Mouse (Mus musculus): Measurements from ENCODE around the gene Napepld. TPM values are rescaled to one million over a fixed set of nuclear protein-coding genes. Genes with fewer than 3 reads are reported as not detected.

Gene Napepld
- polyA plus RNA-seq (2014; fragmentation: Nextera tagmentation; extraction: Ambion mirVana) = 4.2 and 5.2 TPM in 2 replicates

- H3K27ac ChIP-seq (ENCODE audit: low read depth, low read length) = peak within 1 kb of the TSS; percentile 90
- no peaks in the 10 kb centered on the region for H3K36me3 ChIP-seq (ENCODE audit: control insufficient read depth, insufficient read depth, low read length)
- no peaks in the 10 kb centered on the region for H3K27me3 ChIP-seq (ENCODE audit: control insufficient read depth, insufficient read depth, low read length)
- peak within 1 kb of the TSS; percentile 90 for H3K4me2 ChIP-seq
- H3K4me3 ChIP-seq (ENCODE audit: low read depth, low read length) = peak within 1 kb of the TSS; percentile 55
- H3K4me1 ChIP-seq (ENCODE audit: control insufficient read depth, insufficient read depth, low read length) = no peaks in the 10 kb centered on the region; the same call in 1 of the 2 replicates
- H3K9ac ChIP-seq (ENCODE audit: low read depth, low read length) = peak within 1 kb of the TSS; percentile 81
- under 1% methylated on average over 53 of the region's 59 CpGs for WGBS (ENCODE audit: insufficient replicate concordance)
- H3K9me3 ChIP-seq (replicated peaks; ENCODE audit: control insufficient read depth, low read length) = no peaks in the 10 kb centered on the region
- peak; percentile 100 for ATAC-seq (replicated peaks; ENCODE audit: insufficient number of reproducible peaks, low FRiP score, low TSS enrichment)
Observed at GRCm38 (mm10) chr5:21701351-21702008, at the start of gene Napepld. Napepld (minus strand) TSS chr5:21701396.

- H3K4me1 ChIP-seq (ENCODE audit: control insufficient read depth, insufficient read depth, low read length) = no peaks in the 10 kb centered on the region
- H3K4me3 ChIP-seq (ENCODE audit: low read depth, low read length) = no peak overlapping the region
- H3K9me3 ChIP-seq (replicated peaks; ENCODE audit: control insufficient read depth, low read length) = no peaks in the 10 kb centered on the region
- no peak overlapping the region for H3K4me2 ChIP-seq
- peaks cover 36% of the 10 kb centered on the region for H3K36me3 ChIP-seq (ENCODE audit: control insufficient read depth, insufficient read depth, low read length)
- no peak overlapping the region for H3K27ac ChIP-seq (ENCODE audit: low read depth, low read length)
- no peak overlapping the region for H3K9ac ChIP-seq (ENCODE audit: low read depth, low read length)
- no peak for ATAC-seq (replicated peaks; ENCODE audit: insufficient number of reproducible peaks, low FRiP score, low TSS enrichment)
- H3K27me3 ChIP-seq (ENCODE audit: control insufficient read depth, insufficient read depth, low read length) = no peaks in the 10 kb centered on the region
- 94% methylated on average over 7 of the region's 8 CpGs for WGBS (ENCODE audit: insufficient replicate concordance)
Observed at GRCm38 (mm10) chr5:21745966-21746365, 44.8 kb upstream of the Napepld start.

DNA sequence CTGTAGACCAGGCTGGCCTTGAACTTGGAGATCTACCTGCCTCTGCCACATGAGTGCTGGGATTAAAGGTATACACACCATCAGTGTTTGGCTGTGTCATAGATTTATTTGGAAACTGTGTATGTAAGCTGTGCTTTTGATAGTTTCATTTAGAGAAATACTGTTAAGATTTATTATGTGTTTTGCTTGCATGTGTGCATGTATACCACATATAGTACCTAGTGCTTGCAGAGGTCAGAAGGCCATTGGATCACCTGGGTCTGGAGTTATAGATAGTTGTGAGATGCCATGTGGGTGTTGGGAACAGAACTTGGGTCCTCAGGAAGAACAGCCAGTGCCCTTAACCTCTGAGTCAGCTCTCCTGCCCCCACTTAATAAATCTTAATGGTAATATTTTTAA, 43.5 kb upstream of the Napepld start:
- Histone ChIP-seq H3K4me1 (ENCODE audit: control insufficient read depth, insufficient read depth, low read length) (no peaks in the 10 kb centered on the region), H3K4me3 (ENCODE audit: low read depth, low read length) (no peak overlapping the region), H3K27ac (ENCODE audit: low read depth, low read length) (no peak overlapping the region), H3K9ac (ENCODE audit: low read depth, low read length) (no peak overlapping the region), H3K27me3 (ENCODE audit: control insufficient read depth, insufficient read depth, low read length) (no peaks in the 10 kb centered on the region), H3K4me2 (no peak overlapping the region), H3K36me3 (ENCODE audit: control insufficient read depth, insufficient read depth, low read length) (peaks cover 39% of the 10 kb centered on the region), H3K9me3 (replicated peaks; ENCODE audit: control insufficient read depth, low read length) (no peaks in the 10 kb centered on the region)
- no peak for ATAC-seq (replicated peaks; ENCODE audit: insufficient number of reproducible peaks, low FRiP score, low TSS enrichment)

DNA sequence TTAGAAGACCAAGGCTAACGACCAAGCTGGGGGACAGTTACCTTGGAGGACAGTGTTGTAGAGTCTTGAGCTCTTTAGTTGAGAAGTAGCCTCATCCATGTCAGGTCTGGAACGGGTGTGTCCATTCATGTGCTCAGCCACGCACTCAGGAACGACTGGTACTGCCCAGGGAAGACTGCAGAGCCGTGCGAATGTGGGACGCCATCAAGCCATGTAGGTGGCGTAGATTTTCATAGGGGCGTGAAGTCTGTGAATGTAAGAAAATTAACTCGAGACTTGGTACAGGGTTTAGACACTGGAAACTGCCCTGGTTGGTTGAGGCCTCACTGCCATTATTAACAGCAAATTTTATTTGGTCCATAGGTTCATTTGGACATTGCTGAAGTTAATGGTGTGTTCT, 42.4 kb upstream of the Napepld start:
- no peak overlapping the region for H3K4me3 ChIP-seq (ENCODE audit: low read depth, low read length)
- WGBS (ENCODE audit: insufficient replicate concordance) = 92% methylated on average over 10 of the region's 10 CpGs

DNA sequence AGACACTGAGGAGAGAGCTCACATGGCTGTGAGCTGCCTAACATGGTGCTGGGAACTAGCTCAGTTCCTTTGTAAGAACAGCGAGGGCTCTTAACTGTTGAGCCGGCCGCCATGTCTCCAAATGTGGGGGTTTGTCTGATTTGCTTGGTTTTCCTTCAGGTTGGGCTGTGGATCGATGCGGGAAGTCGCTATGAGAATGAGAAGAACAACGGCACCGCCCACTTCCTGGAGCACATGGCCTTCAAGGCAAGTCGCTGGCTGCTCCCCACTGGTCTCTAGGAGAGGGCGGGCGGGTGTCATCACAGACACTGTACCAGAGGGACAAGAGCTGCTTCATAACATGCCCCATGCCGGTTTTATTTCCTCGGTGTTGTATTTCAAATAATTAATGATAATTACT, 38.7 kb upstream of the Napepld start:
- Histone ChIP-seq H3K9me3 (replicated peaks; ENCODE audit: control insufficient read depth, low read length) (no peaks in the 10 kb centered on the region), H3K4me3 (ENCODE audit: low read depth, low read length) (no peak overlapping the region), H3K27ac (ENCODE audit: low read depth, low read length) (no peak overlapping the region), H3K27me3 (ENCODE audit: control insufficient read depth, insufficient read depth, low read length) (no peaks in the 10 kb centered on the region), H3K4me1 (ENCODE audit: control insufficient read depth, insufficient read depth, low read length) (peaks cover 4% of the 10 kb centered on the region), H3K9ac (ENCODE audit: low read depth, low read length) (no peak overlapping the region), H3K36me3 (ENCODE audit: control insufficient read depth, insufficient read depth, low read length) (peaks cover 22% of the 10 kb centered on the region), H3K4me2 (no peak overlapping the region)
- no peak for ATAC-seq (replicated peaks; ENCODE audit: insufficient number of reproducible peaks, low FRiP score, low TSS enrichment)
- 85% methylated on average over 13 of the region's 13 CpGs for WGBS (ENCODE audit: insufficient replicate concordance)

More for the DNA sequence above, 42.4 kb upstream of the Napepld start:
- Histone ChIP-seq H3K36me3 (ENCODE audit: control insufficient read depth, insufficient read depth, low read length) (peaks cover 35% of the 10 kb centered on the region), H3K27me3 (ENCODE audit: control insufficient read depth, insufficient read depth, low read length) (no peaks in the 10 kb centered on the region), H3K27ac (ENCODE audit: low read depth, low read length) (no peak overlapping the region), H3K9ac (ENCODE audit: low read depth, low read length) (no peak overlapping the region), H3K9me3 (replicated peaks; ENCODE audit: control insufficient read depth, low read length) (no peaks in the 10 kb centered on the region), H3K4me2 (no peak overlapping the region), H3K4me1 (ENCODE audit: control insufficient read depth, insufficient read depth, low read length) (no peaks in the 10 kb centered on the region)
- ATAC-seq (replicated peaks; ENCODE audit: insufficient number of reproducible peaks, low FRiP score, low TSS enrichment) = no peak

DNA sequence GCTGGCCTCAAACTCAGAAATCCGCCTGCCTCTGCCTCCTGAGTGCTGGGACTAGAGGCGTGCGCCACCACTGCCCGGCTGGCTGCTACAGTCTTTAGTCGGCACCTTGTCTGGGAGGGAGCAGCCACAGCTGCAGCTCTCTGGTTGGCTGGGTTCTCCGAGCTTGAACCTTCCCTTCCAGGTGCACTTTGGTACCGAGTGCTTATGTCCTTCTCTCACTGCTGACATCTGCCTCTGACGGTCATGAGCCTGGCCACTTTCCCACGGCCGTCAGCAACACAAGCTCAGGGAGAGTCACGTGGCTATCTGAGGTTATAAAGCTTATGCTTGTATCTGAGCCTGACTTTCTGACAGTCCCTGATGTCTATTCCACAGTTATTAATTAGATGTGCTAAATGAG, 37.9 kb upstream of the Napepld start:
- no peak for ATAC-seq (replicated peaks; ENCODE audit: insufficient number of reproducible peaks, low FRiP score, low TSS enrichment)
- no peaks in the 10 kb centered on the region for H3K9me3 ChIP-seq (replicated peaks; ENCODE audit: control insufficient read depth, low read length)
- H3K4me1 ChIP-seq (ENCODE audit: control insufficient read depth, insufficient read depth, low read length) = peaks cover 4% of the 10 kb centered on the region
- H3K9ac ChIP-seq (ENCODE audit: low read depth, low read length) = no peak overlapping the region
- H3K36me3 ChIP-seq (ENCODE audit: control insufficient read depth, insufficient read depth, low read length) = peaks cover 16% of the 10 kb centered on the region
- H3K4me2 ChIP-seq = no peak overlapping the region
- WGBS (ENCODE audit: insufficient replicate concordance) = 89% methylated on average over 11 of the region's 11 CpGs
- H3K27me3 ChIP-seq (ENCODE audit: control insufficient read depth, insufficient read depth, low read length) = no peaks in the 10 kb centered on the region
- H3K27ac ChIP-seq (ENCODE audit: low read depth, low read length) = no peak overlapping the region
- no peak overlapping the region for H3K4me3 ChIP-seq (ENCODE audit: low read depth, low read length)

GRCm38 (mm10) chr5:21737620-21738019, 36.4 kb upstream of the Napepld start:
- Histone ChIP-seq H3K27ac (ENCODE audit: low read depth, low read length) (no peak overlapping the region), H3K4me1 (ENCODE audit: control insufficient read depth, insufficient read depth, low read length) (peaks cover 4% of the 10 kb centered on the region), H3K9ac (ENCODE audit: low read depth, low read length) (peak overlapping the region; percentile 96), H3K36me3 (ENCODE audit: control insufficient read depth, insufficient read depth, low read length) (peaks cover 5% of the 10 kb centered on the region), H3K27me3 (ENCODE audit: control insufficient read depth, insufficient read depth, low read length) (no peaks in the 10 kb centered on the region), H3K4me2 (peak overlapping the region; percentile 88), H3K4me3 (ENCODE audit: low read depth, low read length) (peak overlapping the region; percentile 90), H3K9me3 (replicated peaks; ENCODE audit: control insufficient read depth, low read length) (no peaks in the 10 kb centered on the region)
- 29% methylated on average over 10 of the region's 10 CpGs for WGBS (ENCODE audit: insufficient replicate concordance)
- ATAC-seq (replicated peaks; ENCODE audit: insufficient number of reproducible peaks, low FRiP score, low TSS enrichment) = no peak

DNA sequence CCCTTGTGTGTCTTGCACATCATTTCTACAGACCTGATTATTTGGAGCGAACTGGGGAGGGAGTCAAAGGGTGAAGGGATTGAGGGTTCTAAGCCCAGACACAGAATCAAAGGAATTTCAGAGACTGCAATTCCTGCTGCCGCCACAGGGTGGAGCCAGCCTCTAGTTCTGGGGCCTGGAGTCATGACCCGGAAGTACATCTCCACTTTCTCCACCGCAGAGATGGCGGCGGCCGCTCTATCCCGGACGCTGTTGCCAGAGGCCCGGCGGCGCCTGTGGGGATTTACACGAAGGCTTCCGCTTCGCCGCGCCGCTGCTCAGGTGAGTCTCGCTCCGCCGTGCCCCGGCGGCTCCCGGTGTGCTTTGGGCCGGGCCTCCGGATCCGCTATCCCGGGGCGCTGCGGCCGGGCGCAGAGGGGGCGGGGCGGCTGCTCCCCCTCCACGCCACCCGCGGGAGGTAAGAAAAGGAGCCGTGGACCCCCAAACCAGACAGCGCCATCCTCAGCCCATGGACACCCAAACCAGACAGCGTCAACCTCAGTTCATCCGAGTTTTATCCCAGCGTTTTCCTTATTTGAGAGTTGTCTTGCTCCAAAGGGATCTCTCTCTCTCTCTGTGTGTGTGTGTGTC, 35.9 kb upstream of the Napepld start, which contains the start of gene Pmpcb:
TSS of gene Pmpcb (plus strand) at position 186 of the 630 bp plus-strand sequence.
- Histone ChIP-seq H3K36me3 (ENCODE audit: control insufficient read depth, insufficient read depth, low read length) (peaks cover 4% of the 10 kb centered on the region), H3K4me1 (ENCODE audit: control insufficient read depth, insufficient read depth, low read length) (peaks cover 4% of the 10 kb centered on the region), H3K4me2 (peak within 1 kb of the TSS; percentile 88), H3K4me3 (ENCODE audit: low read depth, low read length) (peak within 1 kb of the TSS; percentile 90), H3K9me3 (replicated peaks; ENCODE audit: control insufficient read depth, low read length) (no peaks in the 10 kb centered on the region), H3K27ac (ENCODE audit: low read depth, low read length) (peak within 1 kb of the TSS; percentile 68; the same call in 1 of the 2 replicates), H3K9ac (ENCODE audit: low read depth, low read length) (peak within 1 kb of the TSS; percentile 96), H3K27me3 (ENCODE audit: control insufficient read depth, insufficient read depth, low read length) (no peaks in the 10 kb centered on the region)
- under 1% methylated on average over 42 of the region's 42 CpGs for WGBS (ENCODE audit: insufficient replicate concordance)
- peak; percentile 80 for ATAC-seq (replicated peaks; ENCODE audit: insufficient number of reproducible peaks, low FRiP score, low TSS enrichment)

All from heart, embryonic 11.5 days (tissue).